Mouse (Mus musculus): ENCODE results near the gene Syt12.

The Syt12 gene

DNA sequence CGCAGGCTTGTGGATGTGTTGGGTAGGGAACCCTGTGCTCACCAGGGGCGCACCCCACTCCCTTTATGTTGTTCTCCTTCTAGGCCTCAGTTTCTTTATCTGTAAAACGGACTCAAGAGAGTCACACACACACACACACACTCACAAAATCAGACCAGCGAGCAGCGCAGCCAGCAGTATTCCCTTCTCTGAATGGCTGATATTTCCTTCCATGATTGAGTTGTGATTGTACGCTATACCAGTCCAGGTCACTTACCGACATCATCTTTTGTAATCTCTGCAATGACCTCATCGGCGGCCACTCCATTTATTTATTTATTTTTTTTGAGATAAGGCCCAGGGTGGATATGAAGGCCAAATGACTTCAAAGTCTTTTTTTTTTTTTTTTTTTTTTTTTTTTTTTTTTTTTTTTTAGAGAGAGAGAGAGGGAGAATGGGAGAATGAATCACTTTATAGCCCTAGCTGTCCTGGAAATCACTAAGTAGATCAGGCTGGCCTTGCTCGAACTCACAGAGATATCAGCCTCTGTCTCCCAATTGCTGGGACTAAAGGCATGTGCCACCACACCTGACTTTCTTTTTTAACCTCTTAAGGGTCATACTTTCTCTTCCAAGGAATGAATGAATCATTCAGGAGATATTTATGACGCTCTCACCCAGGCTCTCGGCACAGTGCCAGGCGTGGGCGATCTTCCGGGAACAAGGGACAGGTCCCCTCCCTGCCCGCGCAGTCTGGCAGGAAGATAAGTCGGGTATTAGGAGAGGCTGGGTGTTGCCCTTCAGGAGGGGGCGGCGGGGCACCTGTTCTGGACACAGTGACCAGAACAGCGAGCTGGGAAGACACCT is at the start of gene Syt12:
Gene Syt12, minus strand, starts transcription at position 103 of the 845 bp plus-strand sequence.
- DNase-seq (ENCODE audit: inconsistent age in 2 of 2, low spot score in 1 of 2) = peak; percentile 90 to 95

DNA sequence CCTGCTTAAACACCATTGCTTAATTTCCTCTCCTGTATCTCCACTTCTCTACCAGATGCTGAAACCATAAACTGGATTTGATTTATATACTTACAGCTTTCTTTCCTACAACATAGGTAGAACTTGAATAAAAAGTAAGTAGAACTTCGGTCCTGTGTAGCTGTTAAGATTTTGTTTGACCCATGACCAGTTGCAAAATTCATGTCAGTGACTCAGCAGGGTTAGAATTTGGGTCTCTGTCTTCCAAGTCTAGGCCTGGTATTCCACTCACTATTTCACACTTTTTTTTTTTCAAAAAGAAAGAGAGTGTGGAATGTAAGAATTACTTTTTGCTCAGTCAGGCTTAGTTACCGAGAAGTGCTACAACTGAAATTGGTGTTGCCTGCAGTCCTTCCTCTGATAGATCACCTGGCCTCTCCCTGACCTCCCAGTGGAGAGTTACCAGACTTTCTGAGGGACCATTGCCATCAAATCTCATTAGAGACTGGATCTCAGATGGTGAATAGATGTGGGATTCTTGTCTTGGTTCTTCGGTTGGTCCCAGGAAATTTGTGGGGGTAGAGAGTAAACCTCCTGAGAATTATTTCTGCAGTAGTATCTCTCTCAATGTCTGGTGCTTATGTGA is 44.3 kb upstream of the Syt12 start:
- DNase-seq (ENCODE audit: inconsistent age in 2 of 2, low spot score in 1 of 2) = peak in 1 of 2 experiments; percentile 77

DNA sequence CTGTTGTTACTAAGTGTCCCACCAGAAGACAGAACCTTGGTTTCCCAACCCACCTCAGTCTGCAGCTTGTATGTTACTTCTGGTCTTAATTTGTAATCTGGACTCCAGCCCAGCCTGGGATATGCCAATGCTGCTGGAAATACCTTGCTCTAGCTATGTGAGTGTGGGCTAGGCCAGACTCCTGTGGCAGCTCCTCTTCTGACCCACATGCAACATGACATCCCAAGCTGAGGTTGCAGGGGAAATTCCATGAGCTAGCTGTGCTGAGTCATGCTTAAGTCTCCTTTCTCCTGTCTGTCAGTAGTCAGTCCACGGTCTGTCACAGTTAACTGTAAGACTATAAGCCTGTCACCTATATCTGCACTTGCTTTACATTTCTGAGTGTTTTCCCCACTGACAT is 40.2 kb upstream of the Syt12 start:
- DNase-seq (ENCODE audit: inconsistent age in 2 of 2, low spot score in 1 of 2) = peak; percentile 68 to 88

DNA sequence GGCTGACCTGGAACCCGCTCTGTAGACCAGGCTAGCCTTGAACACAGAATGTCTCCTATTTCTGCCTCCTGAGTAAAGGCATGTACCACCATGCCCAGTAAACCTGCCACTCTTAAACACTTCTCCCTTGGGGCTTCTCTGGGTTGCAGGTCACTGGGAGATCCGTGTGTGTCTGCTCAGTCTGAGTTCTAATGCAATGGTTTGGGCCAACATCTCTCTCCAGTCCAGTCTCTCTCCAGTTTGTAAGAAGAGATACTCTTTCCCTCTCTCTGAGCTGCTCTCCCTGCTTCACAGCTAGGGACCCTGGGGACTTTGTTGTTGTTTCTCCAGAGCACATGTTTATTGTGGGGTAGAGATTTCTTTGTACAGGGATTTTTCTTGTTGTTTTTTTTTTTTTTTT is 39.0 kb upstream of the Syt12 start:
- DNase-seq (ENCODE audit: inconsistent age in 2 of 2, low spot score in 1 of 2) = peak in 1 of 2 experiments; percentile 53

DNA sequence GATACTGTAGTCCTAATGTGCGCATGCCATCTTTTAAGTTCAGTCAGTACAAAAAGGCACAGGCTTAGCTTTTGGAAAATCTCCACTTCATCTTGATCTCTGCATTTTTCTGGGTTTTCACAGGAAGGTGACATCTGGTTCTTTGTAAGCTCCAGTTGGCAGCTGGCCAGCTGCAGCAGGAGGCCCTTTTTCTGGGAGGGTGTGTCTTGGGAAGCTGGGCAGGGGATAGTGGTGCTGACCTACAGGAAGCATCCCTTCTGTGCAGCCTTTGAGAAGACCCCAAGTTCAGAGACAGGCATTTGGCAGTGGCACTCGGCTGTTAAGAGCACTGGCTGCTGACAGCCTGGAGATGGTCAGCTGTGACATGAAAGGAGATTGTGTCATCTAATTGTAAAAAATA is 38.5 kb upstream of the Syt12 start:
- peak; percentile 42 to 76 for DNase-seq (ENCODE audit: inconsistent age in 2 of 2, low spot score in 1 of 2)

- peak; percentile 26 to 80 for DNase-seq (ENCODE audit: inconsistent age in 2 of 2, low spot score in 1 of 2)
These were observed 36.1 kb upstream of the Syt12 start for GRCm38 (mm10) chr19:4513236-4513858.

- DNase-seq (ENCODE audit: inconsistent age in 2 of 2, low spot score in 1 of 2) = peak; percentile 38 to 80
These were observed 34.0 kb upstream of the Syt12 start for GRCm38 (mm10) chr19:4511116-4511841.

DNA sequence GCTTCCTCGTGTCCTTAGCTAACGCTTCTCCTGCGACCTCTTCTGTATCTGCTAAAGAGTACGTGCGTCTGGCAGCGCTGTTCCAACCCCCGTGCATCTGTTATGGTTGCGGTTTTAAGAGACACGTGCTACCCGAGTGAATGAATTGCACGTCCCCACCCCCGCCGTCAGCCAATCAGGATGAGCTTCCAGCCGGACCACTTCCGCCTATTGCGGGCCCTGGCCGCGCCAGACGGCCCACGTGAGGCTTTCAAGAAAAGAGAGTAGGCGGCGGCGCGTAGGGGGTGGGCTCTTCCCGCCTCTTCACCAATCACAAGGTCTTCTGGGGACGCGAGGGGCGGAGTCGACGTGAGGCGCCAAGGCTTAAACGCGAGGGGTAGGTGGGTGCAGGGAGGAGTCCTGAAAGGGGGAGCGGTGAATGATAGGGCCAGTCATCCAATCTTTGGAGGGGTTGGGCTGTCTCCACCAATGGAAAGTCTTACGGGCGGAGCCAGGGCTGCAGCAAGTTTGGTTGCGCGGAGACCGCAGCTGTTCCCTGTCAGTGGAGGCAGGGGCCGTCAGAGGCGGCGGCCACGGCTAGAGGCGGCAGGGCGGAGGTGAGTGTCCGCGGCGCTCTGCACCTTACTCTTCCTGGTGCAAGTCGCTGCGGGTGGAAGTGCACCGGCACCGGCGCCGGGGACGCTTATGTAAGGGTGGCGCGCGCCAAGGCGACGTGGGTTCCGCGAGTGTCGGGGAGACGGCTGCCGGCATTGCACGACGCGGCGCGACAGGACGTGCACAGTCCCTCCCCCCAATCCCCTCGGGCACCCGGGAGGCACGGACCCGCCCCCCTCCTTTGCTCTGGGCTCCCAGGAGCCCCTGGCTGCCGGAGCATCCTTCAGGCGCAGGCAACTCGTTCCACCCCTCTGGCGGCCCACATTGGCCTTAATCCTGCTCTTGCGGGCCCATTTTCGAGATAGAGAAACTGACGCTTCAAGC is 33.0 kb upstream of the Syt12 start, which contains the start of gene Pcx:
Gene Pcx, plus strand, starts transcription at position 487 of the 978 bp plus-strand sequence.
- DNase-seq (ENCODE audit: inconsistent age in 2 of 2, low spot score in 1 of 2) = peak; percentile 100

DNA sequence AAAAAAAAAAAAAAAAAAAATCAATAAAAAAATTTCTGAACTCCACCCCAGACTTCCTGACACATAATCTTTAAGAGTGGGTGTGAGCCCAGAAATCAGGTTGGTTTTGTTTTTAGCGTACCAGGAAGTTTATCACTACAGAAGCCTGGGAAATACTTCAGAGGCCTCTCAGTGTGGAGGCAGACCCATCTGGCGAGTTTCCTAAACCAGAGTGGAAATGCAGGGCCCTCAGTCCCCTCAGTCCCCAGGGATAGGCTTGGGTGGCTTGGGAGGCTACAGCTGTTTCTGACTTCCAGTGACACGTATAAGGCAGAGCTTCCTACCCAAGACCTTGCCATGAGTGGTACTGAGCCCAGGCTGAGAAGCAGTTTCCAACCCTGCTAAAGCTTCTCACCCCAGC is 30.5 kb upstream of the Syt12 start:
- peak in 1 of 2 experiments; percentile 36 for DNase-seq (ENCODE audit: inconsistent age in 2 of 2, low spot score in 1 of 2)

- no peak for DNase-seq (ENCODE audit: inconsistent age in 2 of 2, low spot score in 1 of 2)
These were observed 27.6 kb upstream of the Syt12 start for GRCm38 (mm10) chr19:4504830-4505229.

- peak in 1 of 2 experiments; percentile 65 for DNase-seq (ENCODE audit: inconsistent age in 2 of 2, low spot score in 1 of 2)
These were observed 25.5 kb upstream of the Syt12 start for GRCm38 (mm10) chr19:4502701-4503100.

GRCm38 (mm10) chr19:4498062-4498933 is 21.1 kb upstream of the Syt12 start, which contains the start of gene 2010003K11Rik:
TSS of gene 2010003K11Rik (minus strand) at chr19:4498583.
- DNase-seq (ENCODE audit: inconsistent age in 2 of 2, low spot score in 1 of 2) = peak; percentile 91 to 95

DNA sequence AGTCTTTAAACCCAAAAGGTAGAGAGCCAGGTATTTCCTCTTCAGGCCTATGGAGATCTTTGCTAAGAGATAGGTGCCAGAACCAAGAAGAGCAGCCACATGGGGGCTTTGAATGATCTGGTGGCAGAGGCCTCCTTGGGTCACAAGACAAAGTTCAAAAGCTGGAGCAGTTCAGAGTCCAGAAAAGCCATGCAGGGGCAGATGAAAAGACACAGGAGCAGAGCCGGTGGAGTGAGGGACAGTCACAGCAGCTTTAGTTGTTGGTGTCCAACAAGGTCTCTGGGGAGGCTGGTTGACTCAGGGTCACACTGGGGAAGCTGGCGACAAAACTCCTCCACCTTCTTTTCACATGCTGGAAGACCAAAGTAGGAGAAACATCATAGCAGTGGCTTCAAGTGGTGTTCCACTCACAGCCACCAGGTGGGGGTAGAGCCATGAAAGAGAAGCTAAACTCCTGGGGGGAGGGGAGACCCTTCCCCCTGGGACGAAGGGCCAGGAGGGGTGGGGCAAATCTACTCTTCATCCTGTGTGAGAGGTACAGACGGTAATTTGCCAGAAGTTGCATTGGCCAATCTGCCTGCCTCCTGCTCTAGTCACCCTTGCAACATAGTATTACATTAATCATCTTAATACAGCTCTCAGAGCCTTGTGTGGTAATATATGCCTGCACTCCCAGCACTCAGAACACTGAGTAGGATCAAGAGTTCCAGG is 20.2 kb upstream of the Syt12 start:
- peak; percentile 89 to 96 for DNase-seq (ENCODE audit: inconsistent age in 2 of 2, low spot score in 1 of 2)

- DNase-seq (ENCODE audit: inconsistent age in 2 of 2, low spot score in 1 of 2) = peak in 1 of 2 experiments; percentile 74
These were observed 19.5 kb upstream of the Syt12 start for GRCm38 (mm10) chr19:4496535-4497262.

DNA sequence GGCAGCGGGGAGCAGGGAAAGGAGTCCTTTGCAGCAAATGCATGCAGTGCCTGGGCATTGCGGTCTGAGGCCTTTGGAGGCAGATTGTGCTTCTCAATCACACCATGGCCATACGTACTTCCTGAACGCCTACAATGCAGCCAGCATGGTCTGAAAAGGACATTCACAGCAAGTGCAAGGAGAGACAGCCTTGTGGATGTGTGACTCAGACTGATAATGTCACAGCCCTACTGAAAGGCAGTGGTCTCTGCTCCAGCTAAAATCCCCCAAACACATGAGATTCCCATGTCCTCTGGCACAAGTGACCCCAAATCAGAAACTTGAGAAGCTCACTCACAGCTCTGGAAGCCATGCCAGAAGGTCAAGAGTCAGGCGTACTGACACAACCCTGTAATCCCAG is 18.6 kb upstream of the Syt12 start:
- DNase-seq (ENCODE audit: inconsistent age in 2 of 2, low spot score in 1 of 2) = peak in 1 of 2 experiments; percentile 78

- no peak for DNase-seq (ENCODE audit: inconsistent age in 2 of 2, low spot score in 1 of 2)
These were observed 17.5 kb upstream of the Syt12 start for GRCm38 (mm10) chr19:4494707-4495106.

DNA sequence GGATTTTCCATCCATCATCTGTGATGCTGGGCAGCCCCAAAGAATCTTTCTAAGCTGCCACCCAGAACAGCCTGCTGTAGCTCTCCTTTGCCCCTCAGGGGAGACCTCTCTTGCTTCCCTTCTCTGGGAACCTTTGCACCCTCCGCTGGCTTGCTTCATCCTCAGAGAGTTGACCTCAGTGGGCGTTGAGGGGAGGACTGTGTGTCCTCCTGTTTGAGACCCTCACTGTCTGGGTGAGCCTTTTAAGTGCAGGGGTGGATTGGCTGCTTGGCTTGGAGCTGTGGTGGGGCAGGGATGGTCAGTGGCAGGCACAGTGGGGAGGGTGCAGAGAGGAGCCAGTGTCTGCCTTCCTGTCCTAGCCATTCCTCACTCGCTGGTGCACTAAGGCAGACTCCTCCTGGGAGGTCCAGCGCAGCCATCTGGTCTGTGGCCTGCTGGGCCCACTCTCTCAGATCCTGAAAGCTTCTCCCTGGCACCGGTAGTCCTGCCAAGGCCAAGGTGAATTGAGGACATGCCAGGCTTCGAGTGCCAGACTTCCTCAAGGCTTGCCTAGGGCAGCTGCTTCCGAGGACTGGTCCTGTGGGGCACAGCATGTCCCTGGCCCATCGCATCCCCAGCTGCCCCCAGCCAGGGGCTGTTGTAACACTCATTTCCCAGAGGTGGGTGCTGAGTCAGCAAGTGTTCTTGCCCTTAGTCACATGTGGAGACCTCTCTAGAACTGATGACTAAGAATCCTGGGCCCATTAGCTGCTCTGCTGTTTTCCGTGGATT is 15.5 kb upstream of the Syt12 start:
- peak; percentile 93 to 96 for DNase-seq (ENCODE audit: inconsistent age in 2 of 2, low spot score in 1 of 2)

All from adrenal gland, adult (tissue).